Mouse (Mus musculus): ENCODE data around the gene Gm11111.
"Not testable (repeated sequence)": the region's sequence is repeated elsewhere in the genome, so short reads cannot be mapped to it uniquely, and the experiment has no call there.

Gm11111 gene

GRCm38 (mm10) chr5:98552395-98552794 is at the start of gene Gm11111:
Gm11111 (plus strand) TSS chr5:98552695.
- DNase-seq (ENCODE audit: low spot score): no peak

DNA sequence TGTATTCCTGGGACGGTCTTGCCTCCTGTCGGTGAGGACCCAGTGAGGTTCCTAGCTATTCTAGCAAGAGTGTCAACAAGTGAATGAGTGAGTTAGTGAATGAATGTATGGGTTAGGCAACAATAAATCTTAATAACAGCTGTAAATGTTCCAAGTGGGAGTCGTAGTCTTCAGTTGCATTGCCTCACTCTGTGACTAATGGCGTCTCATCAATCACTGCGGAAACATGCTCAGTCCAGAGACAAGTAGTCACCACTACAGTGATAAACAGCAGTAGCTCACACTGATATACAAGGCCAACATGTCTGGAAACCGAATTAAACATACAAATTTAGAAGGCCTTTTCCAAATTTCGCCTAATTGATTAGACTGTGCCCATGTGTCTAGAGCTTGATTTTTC is 36.3 kb upstream of the Gm11111 start:
- DNase-seq (ENCODE audit: low spot score): no peak

GRCm38 (mm10) chr5:98520118-98520517 is 32.4 kb upstream of the Gm11111 start:
- no peak for DNase-seq (ENCODE audit: low spot score)

- no peak for DNase-seq (ENCODE audit: low spot score)
Measured at GRCm38 (mm10) chr5:98522270-98522977, 30.1 kb upstream of the Gm11111 start.

- DNase-seq (ENCODE audit: low spot score): no peak
Measured at GRCm38 (mm10) chr5:98523050-98523449, 29.4 kb upstream of the Gm11111 start.

GRCm38 (mm10) chr5:98523783-98524182 is 28.7 kb upstream of the Gm11111 start:
- no peak for DNase-seq (ENCODE audit: low spot score)

DNA sequence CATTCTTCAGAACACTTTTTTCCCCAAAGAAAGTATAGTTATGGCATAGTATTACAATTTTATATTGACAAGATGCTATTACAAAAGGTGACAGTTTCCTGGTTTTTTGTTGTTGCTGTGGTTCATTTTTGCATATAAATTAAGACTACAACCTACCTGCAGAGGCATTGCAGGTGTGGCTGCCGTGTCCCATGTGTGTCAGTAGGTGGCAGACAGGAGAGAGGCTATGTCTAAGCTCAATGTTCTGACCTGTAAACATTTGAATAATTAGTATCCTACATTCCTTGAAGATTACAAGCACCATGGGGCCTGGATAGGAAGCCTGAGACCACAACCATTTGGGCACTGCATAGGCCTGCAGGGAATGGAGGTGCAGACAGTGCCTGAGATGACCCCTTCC is 11.2 kb upstream of the Gm11111 start:
- no peak for DNase-seq (ENCODE audit: low spot score)

GRCm38 (mm10) chr5:98550285-98550684 is 2.2 kb upstream of the Gm11111 start:
- DNase-seq (ENCODE audit: low spot score): no peak

GRCm38 (mm10) chr5:98550873-98551272 is 1.6 kb upstream of the Gm11111 start:
- no peak for DNase-seq (ENCODE audit: low spot score)

DNA sequence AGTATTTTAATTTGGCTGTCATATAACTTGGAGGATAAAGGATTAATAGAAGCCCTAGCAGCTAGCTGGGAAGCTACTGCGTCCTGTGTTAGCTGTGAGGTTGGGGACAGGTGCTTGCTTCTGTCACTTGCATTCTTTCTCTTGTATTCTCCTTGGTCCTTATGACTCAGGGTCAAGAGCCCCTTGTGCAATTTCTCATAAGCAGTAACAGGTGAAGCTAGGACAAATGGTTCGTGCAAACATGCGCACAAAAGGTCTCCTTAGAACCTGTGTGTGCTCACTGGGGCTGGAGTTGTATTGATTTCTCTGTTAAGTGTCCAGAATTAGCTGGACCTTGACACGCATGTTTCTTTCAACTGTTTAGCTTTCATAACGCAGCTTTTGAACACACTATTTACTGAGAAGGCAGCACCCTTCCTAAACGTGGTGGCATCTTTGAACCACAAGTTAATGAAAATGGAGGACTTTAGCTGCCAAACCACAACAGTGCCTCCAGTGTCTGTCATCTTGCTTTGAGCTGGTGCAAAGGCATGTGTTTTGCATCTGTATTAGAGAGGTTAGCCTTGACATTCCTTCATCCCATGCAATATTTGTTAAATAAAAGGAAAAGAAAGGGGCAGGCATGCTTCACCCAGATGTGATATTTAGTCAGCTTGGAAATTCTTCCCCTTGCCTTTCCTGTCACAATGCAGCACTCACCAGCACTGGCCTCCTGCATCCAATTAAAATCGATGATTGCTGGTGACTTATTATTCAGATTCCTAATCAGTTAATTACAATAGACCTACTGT is 511 bp downstream of the Gm11111 start:
- DNase-seq (ENCODE audit: low spot score): no peak

GRCm38 (mm10) chr5:98561301-98561700 is 8.8 kb downstream of the Gm11111 start:
- no peak for DNase-seq (ENCODE audit: low spot score)

DNA sequence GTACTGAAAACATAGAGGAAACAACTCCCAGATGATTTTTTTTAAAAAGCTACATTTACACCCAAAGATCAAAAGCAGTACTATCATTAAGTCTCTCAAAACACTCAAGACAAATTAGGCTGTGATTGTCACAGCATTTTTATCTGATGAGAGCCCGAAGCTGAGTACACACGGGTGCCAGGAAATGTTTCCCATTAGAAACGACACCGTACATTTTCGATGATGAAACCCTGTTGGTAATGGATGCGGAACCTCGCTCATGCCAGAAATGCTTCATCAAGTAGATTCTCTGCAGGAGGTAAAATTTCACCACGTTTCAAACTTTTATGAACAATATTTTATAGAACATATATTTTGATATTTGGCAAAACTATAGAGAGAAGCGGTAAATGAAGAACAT is 10.3 kb downstream of the Gm11111 start:
- DNase-seq (ENCODE audit: low spot score): no peak

- DNase-seq (ENCODE audit: low spot score): no peak
Measured at GRCm38 (mm10) chr5:98563801-98564200, 11.3 kb downstream of the Gm11111 start.

GRCm38 (mm10) chr5:98566461-98567193 is 14.1 kb downstream of the Gm11111 start:
- no peak for DNase-seq (ENCODE audit: low spot score)

DNA sequence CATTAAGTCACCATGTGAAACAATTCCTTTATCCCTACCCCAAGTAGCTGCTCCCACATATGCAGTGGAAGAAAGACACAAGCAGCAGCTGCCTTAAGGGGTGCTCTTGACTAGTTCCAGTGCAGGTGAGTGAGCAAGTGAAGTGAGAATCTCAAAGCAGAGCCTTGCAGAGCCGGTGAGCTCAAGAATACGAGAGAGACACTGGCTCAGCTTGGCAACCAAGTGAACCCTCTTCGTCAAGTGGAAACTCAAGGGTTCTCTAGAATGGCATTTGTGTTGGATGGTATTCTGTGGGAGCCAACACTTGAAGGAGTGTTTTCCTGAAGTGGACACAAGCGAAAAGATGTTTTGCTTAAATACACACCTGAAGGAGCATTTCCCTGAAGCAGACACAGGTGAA is 16.0 kb downstream of the Gm11111 start:
- DNase-seq (ENCODE audit: low spot score): no peak

DNA sequence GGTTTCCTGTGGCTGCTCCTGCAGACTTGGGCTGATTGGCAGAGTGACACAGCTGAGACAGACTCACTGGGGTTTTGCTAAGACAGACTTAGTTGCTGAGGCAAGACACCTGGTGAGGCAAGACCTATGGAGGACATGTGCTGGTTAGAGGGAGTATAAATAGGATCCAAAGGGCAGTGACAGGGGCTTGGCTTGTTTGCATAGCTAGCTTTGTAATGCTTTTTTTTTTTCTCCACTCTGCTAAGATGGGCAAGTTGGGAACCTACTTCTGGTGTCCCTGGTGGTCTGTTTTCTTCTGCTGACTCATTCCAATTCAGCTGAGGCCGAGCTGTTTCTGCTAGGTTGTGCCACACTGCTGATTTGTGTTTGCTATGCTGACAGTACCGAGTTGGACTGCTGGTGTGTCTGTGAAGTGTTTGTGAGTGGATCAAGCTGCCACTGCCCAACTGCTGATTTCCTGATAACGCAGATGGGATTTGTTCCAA is 16.6 kb downstream of the Gm11111 start:
- DNase-seq (ENCODE audit: low spot score): no peak

DNA sequence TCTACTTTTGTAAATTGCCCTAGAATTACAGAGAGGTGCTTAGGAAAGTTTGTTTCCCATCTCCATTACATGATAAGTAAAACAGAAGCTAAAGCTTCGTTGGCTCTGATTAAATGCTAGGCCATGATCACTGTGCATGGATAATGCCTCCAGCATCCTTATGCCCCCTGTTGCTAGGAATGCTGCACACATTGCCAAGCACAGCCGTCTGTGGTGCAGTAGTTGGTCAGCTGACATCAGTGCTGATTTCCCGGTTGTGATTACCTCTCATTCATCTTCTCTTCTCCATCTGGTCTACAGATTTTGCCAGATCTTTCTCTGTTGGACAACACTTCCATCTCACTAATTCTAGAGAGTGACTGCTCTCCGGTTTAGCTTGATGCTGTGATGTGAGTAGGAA is 19.9 kb downstream of the Gm11111 start:
- no peak for DNase-seq (ENCODE audit: low spot score)

- no peak for DNase-seq (ENCODE audit: low spot score)
Measured at GRCm38 (mm10) chr5:98574711-98575470, 22.4 kb downstream of the Gm11111 start.

GRCm38 (mm10) chr5:98575471-98575834 is 23.0 kb downstream of the Gm11111 start:
- DNase-seq (ENCODE audit: low spot score): no peak

- not testable (repeated sequence) for DNase-seq (ENCODE audit: low spot score)
Measured at GRCm38 (mm10) chr5:98576538-98576937, 24.0 kb downstream of the Gm11111 start.

DNA sequence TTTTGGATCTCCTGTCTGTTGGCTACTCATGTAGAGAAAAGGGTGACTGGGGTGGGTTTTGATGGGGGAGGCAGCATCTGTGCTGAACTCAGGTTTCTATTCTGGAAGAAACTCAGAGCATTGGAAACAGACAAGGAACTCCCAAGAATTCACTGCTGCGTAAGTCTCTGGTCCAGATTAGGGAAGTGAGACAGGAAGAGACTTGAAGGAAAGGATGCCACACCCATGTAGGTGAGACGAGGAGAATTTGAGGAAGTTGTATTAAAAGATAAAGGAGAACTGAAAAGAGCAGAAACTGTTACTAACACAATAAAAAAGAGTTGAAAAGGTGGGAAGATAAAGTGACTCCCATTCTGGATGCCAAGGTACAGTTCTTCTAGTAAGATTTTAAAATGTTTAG is 25.9 kb downstream of the Gm11111 start:
- DNase-seq (ENCODE audit: low spot score): no peak

GRCm38 (mm10) chr5:98580811-98581210 is 28.3 kb downstream of the Gm11111 start:
- DNase-seq (ENCODE audit: low spot score): no peak

Measured in urinary bladder, postnatal 14 days (tissue).